11 mouse cellular contexts compared by ENCODE assay signal in the genomic region with DNA sequence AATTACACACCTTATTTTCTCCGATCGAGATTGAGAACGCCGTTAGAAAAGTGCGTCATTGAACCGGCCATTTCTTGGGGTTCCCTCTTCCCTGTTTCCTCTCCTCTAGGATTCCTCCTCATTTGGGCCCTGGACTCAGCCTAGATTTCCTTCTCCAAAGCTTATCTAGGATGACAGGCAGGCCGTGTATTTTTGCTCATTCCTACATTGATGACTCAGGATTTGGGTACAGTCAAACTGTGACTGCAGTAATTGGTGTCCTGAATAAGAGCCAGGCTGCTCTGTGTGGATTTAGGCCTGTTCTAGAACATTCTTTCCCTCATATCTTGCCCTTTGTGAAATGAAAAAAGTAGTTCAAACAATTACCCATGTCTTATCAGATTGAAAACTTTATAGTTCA. TPM values are rescaled to one million over a fixed set of nuclear protein-coding genes. Genes with fewer than 3 reads are reported as not detected.
DNase-seq lines count a peak whose midpoint lies in the region; ATAC-seq lines count a peak whose summit lies in the region.
"Had no signal": no experiment of that assay in that cellular context is flagged by ENCODE, and none has a peak within 500 bp of the region (broad histone marks: within the 10 kb centered on the region; RNA-seq: fewer than 3 reads in every experiment).

No protein-coding gene starts in this region.

- DNase-seq in heart, postnatal 25 days (ENCODE audit: low spot score) = no peak
- DNase-seq in 416B (ENCODE audit: low read depth) = peak; percentile 2
- DNase-seq in T-cell, adult 2 months (ENCODE audit: low spot score) = no peak
- DNase-seq in layer of hippocampus, postnatal 14 days (ENCODE audit: low spot score in 2 of 2) = no peak
- no peak for DNase-seq in ovary, adult 18-20 months (ENCODE audit: low spot score)

- no peak for ATAC-seq in heart, embryonic 11.5 days (replicated peaks; ENCODE audit: insufficient number of reproducible peaks, low FRiP score, low TSS enrichment)
- ATAC-seq in intestine, embryonic 15.5 days = no peak
- ATAC-seq: Patski had no signal

- H3K4me3 ChIP-seq in heart, embryonic 11.5 days (ENCODE audit: low read depth, low read length) = no peak overlapping the region
- H3K4me3 ChIP-seq in brown adipose tissue, adult 24 weeks (ENCODE audit: insufficient read depth, low read depth, low read length) = peak overlapping the region; percentile 77
- H3K4me3 ChIP-seq in intestine, embryonic 15.5 days (replicated peaks) = peak overlapping the region; percentile 95

- H3K27me3 ChIP-seq in heart, embryonic 11.5 days (ENCODE audit: control insufficient read depth, insufficient read depth, low read length) = no peaks in the 10 kb centered on the region
- no peaks in the 10 kb centered on the region for H3K27me3 ChIP-seq in intestine, embryonic 15.5 days (replicated peaks)
- H3K27me3 ChIP-seq: limb, embryonic 15.5 days; Patski had no signal

- peaks cover under 1% of the 10 kb centered on the region; the same call in 1 of the 2 replicates for H3K9me3 ChIP-seq in heart, embryonic 11.5 days (replicated peaks; ENCODE audit: control insufficient read depth, low read length)
- no peaks in the 10 kb centered on the region for H3K9me3 ChIP-seq in intestine, embryonic 15.5 days
- H3K9me3 ChIP-seq: limb, embryonic 15.5 days had no signal

- intact Hi-C loops in heart, postnatal 25 days (cut with DNase I) = loop anchor here (2.0 to 5.0 kb wide), 2 partner anchors 21 to 108 kb away; no protein-coding TSS in a partner anchor

- H3K9ac ChIP-seq in heart, embryonic 11.5 days (ENCODE audit: low read depth, low read length) = no peak overlapping the region
- no peak overlapping the region for H3K9ac ChIP-seq in intestine, embryonic 15.5 days

- H3K36me3 ChIP-seq in heart, embryonic 11.5 days (ENCODE audit: control insufficient read depth, insufficient read depth, low read length) = 0 out of 2 replicates have a peak, but pooled peaks cover 6% of the 10 kb centered on the region
- H3K36me3 ChIP-seq in intestine, embryonic 15.5 days = peaks cover 8% of the 10 kb centered on the region

- H3K4me2 ChIP-seq in heart, embryonic 11.5 days = peak overlapping the region; percentile 83
- H3K4me2 ChIP-seq in intestine, embryonic 15.5 days (replicated peaks) = peak overlapping the region; percentile 85

- H3K27ac ChIP-seq in heart, embryonic 11.5 days (ENCODE audit: low read depth, low read length) = no peak overlapping the region
- no peak overlapping the region for H3K27ac ChIP-seq in brown adipose tissue, adult 24 weeks (replicated peaks; ENCODE audit: low read depth, low read length)
- no peak overlapping the region for H3K27ac ChIP-seq in intestine, embryonic 15.5 days
- H3K27ac ChIP-seq: limb, embryonic 15.5 days had no signal

- peaks cover 14% of the 10 kb centered on the region for H3K4me1 ChIP-seq in heart, embryonic 11.5 days (ENCODE audit: control insufficient read depth, insufficient read depth, low read length)
- no peaks in the 10 kb centered on the region for H3K4me1 ChIP-seq in brown adipose tissue, adult 24 weeks (ENCODE audit: control insufficient read depth, insufficient read depth, insufficient read length, low read length)
- peaks cover 16% of the 10 kb centered on the region; the same call in 1 of the 2 replicates for H3K4me1 ChIP-seq in intestine, embryonic 15.5 days (replicated peaks)

- WGBS in heart, embryonic 11.5 days (ENCODE audit: insufficient replicate concordance) = 79% methylated on average over 7 of the region's 7 CpGs
- WGBS in intestine, embryonic 15.5 days = 84% methylated on average over 7 of the region's 7 CpGs

RNA-seq across cellular contexts. Expression of a gene that starts 1.8 kb away (rescaled TPM):
- polyA plus RNA-seq in heart, embryonic 11.5 days (2014; fragmentation: Nextera tagmentation; extraction: Ambion mirVana) = 16.0 and 23.3 TPM in 2 replicates
- total RNA-seq in heart, postnatal 25 days (2021) = 10 to 100 TPM; 20.5 to 22.1 TPM
- polyA plus RNA-seq in brown adipose tissue, adult 24 weeks (2012; ENCODE audit: insufficient read depth, insufficient read length, missing spikeins) = 4.3 and 9.1 TPM in 2 replicates
- polyA plus RNA-seq in intestine, embryonic 15.5 days (2015; fragmentation: Nextera tagmentation; extraction: Ambion mirVana) = 6.7 and 6.8 TPM in 2 replicates
- total RNA-seq in layer of hippocampus, postnatal 14 days (2021) = 10 to 100 TPM; 36.5 to 38.2 TPM

RNA-seq across cellular contexts. Expression of a gene that starts 14.7 kb away (rescaled TPM):
- polyA plus RNA-seq in heart, embryonic 11.5 days (2014; fragmentation: Nextera tagmentation; extraction: Ambion mirVana) = not detected in 2 replicates
- total RNA-seq in heart, postnatal 25 days (2021) = not detected
- not detected in 2 replicates for polyA plus RNA-seq in brown adipose tissue, adult 24 weeks (2012; ENCODE audit: insufficient read depth, insufficient read length, missing spikeins)
- not detected in 2 replicates for polyA plus RNA-seq in intestine, embryonic 15.5 days (2015; fragmentation: Nextera tagmentation; extraction: Ambion mirVana)
- total RNA-seq in layer of hippocampus, postnatal 14 days (2021) = not detected
- total RNA-seq: hematopoietic stem cell, adult 5-6 weeks had no signal
- polyA plus RNA-seq: limb, embryonic 15.5 days; Patski had no signal

RNA-seq across cellular contexts. Expression of a gene that starts 31.1 kb away (rescaled TPM):
- 2.8 and 3.1 TPM in 2 replicates for polyA plus RNA-seq in heart, embryonic 11.5 days (2014; fragmentation: Nextera tagmentation; extraction: Ambion mirVana)
- 10 to 100 TPM; 10.1 to 11.8 TPM for total RNA-seq in heart, postnatal 25 days (2021)
- polyA plus RNA-seq in brown adipose tissue, adult 24 weeks (2012; ENCODE audit: insufficient read depth, insufficient read length, missing spikeins) = 10.9 and 19.2 TPM in 2 replicates
- polyA plus RNA-seq in intestine, embryonic 15.5 days (2015; fragmentation: Nextera tagmentation; extraction: Ambion mirVana) = 30.8 and 33.0 TPM in 2 replicates
- 1 to 10 TPM; 2.0 to 3.1 TPM for total RNA-seq in layer of hippocampus, postnatal 14 days (2021)

RNA-seq across cellular contexts. Expression of a gene that starts 49.7 kb away (rescaled TPM):
- polyA plus RNA-seq in heart, embryonic 11.5 days (2014; fragmentation: Nextera tagmentation; extraction: Ambion mirVana) = 14.5 and 18.4 TPM in 2 replicates
- total RNA-seq in heart, postnatal 25 days (2021) = 10 to 100 TPM; 10.2 to 10.5 TPM
- polyA plus RNA-seq in brown adipose tissue, adult 24 weeks (2012; ENCODE audit: insufficient read depth, insufficient read length, missing spikeins) = 7.8 and 8.6 TPM in 2 replicates
- polyA plus RNA-seq in intestine, embryonic 15.5 days (2015; fragmentation: Nextera tagmentation; extraction: Ambion mirVana) = 19.6 and 20.5 TPM in 2 replicates
- 10 to 100 TPM in 1 of 2 experiments, 1 to 10 TPM in 1; 8.7 to 11.8 TPM for total RNA-seq in layer of hippocampus, postnatal 14 days (2021)
